Mouse (Mus musculus): ENCODE data around the gene Txlng. TPM values are rescaled to one million over a fixed set of nuclear protein-coding genes. Genes with fewer than 3 reads are reported as not detected.
A peak's percentile ranks its signal among the peaks of the same experiment; 100 is the strongest.

Txlng gene
- total RNA-seq, 1 experiment from 2014 or later = 25.8 TPM

- DNase-seq = peak; percentile 96
Measured at GRCm38 (mm10) chrX:162760115-162760942, 68.9 kb downstream of the Txlng start, which contains the start of gene Rbbp7. Rbbp7 (plus strand) TSS chrX:162760402.

- peak; percentile 23 for DNase-seq
Measured at GRCm38 (mm10) chrX:162759251-162760114, 69.8 kb downstream of the Txlng start.

GRCm38 (mm10) chrX:162756058-162756457, 73.2 kb downstream of the Txlng start:
- no peak for DNase-seq

GRCm38 (mm10) chrX:162754314-162754713, 74.9 kb downstream of the Txlng start:
- no peak for DNase-seq

- no peak for DNase-seq
Measured at GRCm38 (mm10) chrX:162752418-162752817, 76.8 kb downstream of the Txlng start.

GRCm38 (mm10) chrX:162748696-162749420, 80.4 kb downstream of the Txlng start:
- DNase-seq = no peak

GRCm38 (mm10) chrX:162736140-162736659, 93.1 kb downstream of the Txlng start:
- peak; percentile 50 for DNase-seq

GRCm38 (mm10) chrX:162734997-162735929, 94.0 kb downstream of the Txlng start:
- peak; percentile 74 for DNase-seq

- no peak for DNase-seq
Measured at GRCm38 (mm10) chrX:162730031-162730430, 99.2 kb downstream of the Txlng start.

Small RNA genes within 50 kb of the gene (microRNA-seq; reads per million reads assigned to microRNA genes)
- gene Mir3473a = 0 reads per million in 2 experiments

Other genes starting within 250 kb of the Txlng start
- gene Reps2, start 185.8 kb downstream of the Txlng start, total RNA-seq (2021) = 2.6 and 3.8 TPM in 2 replicates
- gene Rbbp7, start 69.1 kb downstream of the Txlng start, total RNA-seq (2021) = 168 and 178 TPM in 2 replicates
- 76.5 and 85.3 TPM in 2 replicates for gene Syap1, start 59.0 kb upstream of the Txlng start, total RNA-seq (2021)
- 63.2 and 65.5 TPM in 2 replicates for gene Ctps2, start 71.8 kb upstream of the Txlng start, total RNA-seq (2021)
- 0.82 TPM in 1 of 2 replicates, not detected in the other for gene S100g, start 135.1 kb upstream of the Txlng start, total RNA-seq (2021)

Data from adrenal gland, postnatal 14 days (tissue).